Mouse (Mus musculus) megakaryocyte, adult 5-6 weeks (primary cell): Measurements from ENCODE around the gene Tlcd2. TPM values are rescaled to one million over a fixed set of nuclear protein-coding genes. Genes with fewer than 3 reads are reported as not detected.

Source experiments
- ATAC-seq: 2 replicates; pipeline ENCODE4 v1.8.0; 2016; ENCODE audit warnings: mild to moderate bottlenecking, inconsistent platforms; ENCODE audit not compliant: poor library complexity, severe bottlenecking
- total RNA-seq, 2 experiments: library from RNA; stranded (forward) in 1 of 2; stranded (reverse) in 1 of 2; fragments of 153-499, 151-499 nt in 1 of 2; fragments of 221-1000, 200-1000 nt in 1 of 2; gene quantifications; 2 replicates each; pipeline versions ENCODE4 v1.2.3 to v1.2.4; 2015 to 2017

The Tlcd2 gene
- total RNA-seq, 2 experiments from 2014 or later: 3.1 to 5.4 TPM

DNA sequence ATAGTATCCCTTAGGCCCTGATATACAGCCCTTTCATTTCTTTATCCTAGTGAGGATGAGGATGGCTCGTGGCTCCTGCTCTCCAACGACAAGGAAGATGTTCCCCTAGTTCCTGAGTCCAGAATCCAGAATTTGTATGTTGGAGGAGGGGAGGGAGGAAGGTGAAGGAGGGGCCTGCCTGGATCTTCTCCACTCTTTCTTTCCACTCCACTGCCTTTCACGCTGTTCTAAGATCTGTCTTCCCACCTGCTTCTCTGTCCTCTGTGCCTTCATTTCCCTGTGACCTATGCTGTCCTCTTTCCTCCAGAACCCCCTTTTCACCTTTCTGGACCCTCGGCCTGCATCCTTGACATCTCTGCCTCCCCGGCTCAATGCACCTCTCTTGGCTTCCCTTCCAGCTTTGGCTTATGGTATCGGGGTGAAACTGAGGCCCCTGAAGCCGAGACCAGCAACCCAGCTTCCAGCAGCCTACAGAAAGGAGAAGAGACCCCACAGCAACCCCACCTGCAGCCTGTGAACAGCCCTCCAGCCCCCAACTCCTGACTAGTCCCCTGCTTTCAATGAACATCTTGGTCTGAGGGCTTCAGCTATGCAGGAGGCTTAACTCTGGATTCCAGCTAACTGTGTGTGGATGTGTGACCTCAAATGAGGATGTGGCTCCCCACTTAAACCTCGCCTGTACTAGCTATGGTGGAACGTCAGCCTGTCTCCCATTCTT is 50.9 kb downstream of the Tlcd2 start:
- no peak for ATAC-seq

DNA sequence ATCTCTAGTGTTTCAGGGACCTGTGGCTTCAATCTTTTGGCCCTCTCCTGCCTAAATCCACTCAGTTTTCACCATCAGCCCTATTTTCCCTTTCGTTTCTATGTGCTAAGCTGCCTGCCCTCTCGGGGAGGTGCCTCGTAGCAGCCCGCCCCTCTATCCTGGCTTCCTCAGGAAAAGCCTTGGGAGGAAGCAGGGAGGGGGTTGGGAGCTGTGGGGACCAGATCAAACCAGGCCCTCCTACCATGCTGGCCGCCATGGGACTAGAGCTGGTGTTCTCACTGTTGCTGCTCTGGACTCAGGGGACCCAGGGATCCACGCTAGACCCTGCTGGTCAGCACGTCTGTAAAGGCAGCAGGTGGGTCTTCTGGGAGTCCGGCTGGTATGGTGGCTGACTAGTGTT is 51.8 kb downstream of the Tlcd2 start, which contains the start of gene Scarf1:
TSS of gene Scarf1 (plus strand) at position 205 of the 400 bp plus-strand sequence.
- no peak for ATAC-seq

DNA sequence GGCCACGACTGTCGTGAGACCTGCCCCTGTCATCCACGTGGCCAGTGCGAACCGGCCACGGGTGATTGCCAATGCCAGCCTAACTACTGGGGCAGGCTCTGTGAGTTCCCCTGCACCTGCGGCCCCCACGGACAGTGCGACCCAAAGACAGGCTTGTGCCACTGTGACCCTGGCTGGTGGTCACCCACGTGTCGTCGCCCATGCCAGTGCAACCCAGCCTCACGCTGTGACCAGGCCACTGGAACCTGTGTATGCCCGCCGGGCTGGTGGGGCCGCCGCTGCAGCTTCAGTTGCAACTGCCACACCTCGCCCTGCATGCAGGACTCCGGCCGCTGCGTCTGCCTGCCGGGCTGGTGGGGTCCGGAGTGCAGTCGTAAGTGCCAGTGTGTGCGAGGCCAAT is 53.7 kb downstream of the Tlcd2 start:
- no peak for ATAC-seq

DNA sequence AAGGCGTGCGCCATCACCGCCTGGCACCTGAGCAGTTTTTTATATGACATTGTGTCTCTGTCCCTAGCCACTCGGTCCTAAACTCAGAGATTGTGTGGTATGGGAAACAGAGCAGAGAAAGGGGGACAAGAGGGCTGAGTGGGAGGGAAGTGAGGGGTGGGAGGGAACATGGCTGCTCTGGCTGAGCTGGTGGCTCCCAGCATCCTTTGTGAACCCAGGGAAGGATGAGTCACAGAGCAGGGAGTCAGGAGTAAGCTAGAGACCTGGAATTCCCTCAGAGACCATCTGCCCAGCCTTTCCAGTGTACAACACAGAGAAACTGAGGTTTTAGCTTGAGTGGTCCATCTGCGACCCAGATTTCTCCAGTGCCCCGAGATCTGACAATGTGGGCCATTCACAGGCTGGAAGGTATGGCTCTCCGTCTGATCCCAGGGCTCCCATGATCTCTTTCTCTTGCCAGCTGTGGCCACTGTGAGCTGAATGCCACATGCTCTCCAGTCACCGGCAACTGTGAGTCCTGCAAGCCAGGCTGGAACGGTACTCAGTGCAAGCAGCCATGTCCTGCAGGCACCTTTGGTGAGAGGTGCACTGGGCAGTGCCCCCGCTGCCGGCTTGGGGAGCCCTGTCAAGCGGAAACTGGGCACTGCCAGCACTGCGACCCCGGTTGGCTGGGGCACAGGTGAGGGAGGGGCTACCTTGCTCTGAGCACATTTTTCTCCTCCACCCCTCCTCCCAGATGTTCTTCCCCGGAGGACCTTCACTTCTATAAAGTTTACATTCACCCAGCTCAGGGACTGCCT is 58.5 kb downstream of the Tlcd2 start:
- ATAC-seq: no peak

Other genes with a start within 250 kb of the Tlcd2 start
- 37.2 and 37.6 TPM in 2 replicates for gene Rpa1, start 113.4 kb upstream of the Tlcd2 start, total RNA-seq (2015)
- gene Rpa1, start 113.4 kb upstream of the Tlcd2 start, total RNA-seq (2017): 126 and 129 TPM in 2 replicates
- 1.9 and 4.9 TPM in 2 replicates for gene Smyd4, start 113.3 kb upstream of the Tlcd2 start, total RNA-seq (2015)
- gene Smyd4, start 113.3 kb upstream of the Tlcd2 start, total RNA-seq (2017): 6.5 and 12.7 TPM in 2 replicates
- 26.5 and 30.8 TPM in 2 replicates for gene Serpinf1, start 39.0 kb upstream of the Tlcd2 start, total RNA-seq (2015)
- gene Serpinf1, start 39.0 kb upstream of the Tlcd2 start, total RNA-seq (2017): 36.2 and 39.2 TPM in 2 replicates
- gene Serpinf2, start 22.1 kb upstream of the Tlcd2 start, total RNA-seq (2015): 0.71 TPM in 1 of 2 replicates, not detected in the other
- gene Serpinf2, start 22.1 kb upstream of the Tlcd2 start, total RNA-seq (2017): not detected in 2 replicates
- 11.1 and 11.9 TPM in 2 replicates for gene Wdr81, start 7.0 kb upstream of the Tlcd2 start, total RNA-seq (2015)
- gene Wdr81, start 7.0 kb upstream of the Tlcd2 start, total RNA-seq (2017): 9.3 and 11.8 TPM in 2 replicates
- 91.3 and 102 TPM in 2 replicates for gene Prpf8, start 25.1 kb downstream of the Tlcd2 start, total RNA-seq (2015)
- 69.3 and 90.7 TPM in 2 replicates for gene Prpf8, start 25.1 kb downstream of the Tlcd2 start, total RNA-seq (2017)
- gene Rilp, start 48.4 kb downstream of the Tlcd2 start, total RNA-seq (2015): 0.98 and 1.2 TPM in 2 replicates
- gene Rilp, start 48.4 kb downstream of the Tlcd2 start, total RNA-seq (2017): 0.55 and 1.8 TPM in 2 replicates
- gene Scarf1, start 51.8 kb downstream of the Tlcd2 start, total RNA-seq (2015): 0.41 and 1.1 TPM in 2 replicates
- gene Scarf1, start 51.8 kb downstream of the Tlcd2 start, total RNA-seq (2017): 0.66 and 0.85 TPM in 2 replicates
- 30.6 and 32.3 TPM in 2 replicates for gene Slc43a2, start 70.0 kb downstream of the Tlcd2 start, total RNA-seq (2015)
- gene Slc43a2, start 70.0 kb downstream of the Tlcd2 start, total RNA-seq (2017): 32.2 and 33.5 TPM in 2 replicates
- 387 and 430 TPM in 2 replicates for gene Pitpna, start 126.4 kb downstream of the Tlcd2 start, total RNA-seq (2015)
- 178 and 226 TPM in 2 replicates for gene Pitpna, start 126.4 kb downstream of the Tlcd2 start, total RNA-seq (2017)
- 76.2 and 79.9 TPM in 2 replicates for gene Inpp5k, start 169.3 kb downstream of the Tlcd2 start, total RNA-seq (2015)
- 44.5 and 46.5 TPM in 2 replicates for gene Inpp5k, start 169.3 kb downstream of the Tlcd2 start, total RNA-seq (2017)
- gene Myo1c, start 188.8 kb downstream of the Tlcd2 start, total RNA-seq (2015): 21.2 and 28.4 TPM in 2 replicates
- gene Myo1c, start 188.8 kb downstream of the Tlcd2 start, total RNA-seq (2017): 25.3 and 29.2 TPM in 2 replicates
- gene Crk, start 217.5 kb downstream of the Tlcd2 start, total RNA-seq (2015): 52.1 and 54.9 TPM in 2 replicates
- gene Crk, start 217.5 kb downstream of the Tlcd2 start, total RNA-seq (2017): 50.7 and 56.2 TPM in 2 replicates